Mouse (Mus musculus): ENCODE data around the gene Sun1. TPM values are rescaled to one million over a fixed set of nuclear protein-coding genes. Genes with fewer than 3 reads are reported as not detected.

The Sun1 gene
- polyA plus RNA-seq, 1 experiment = 74.1 TPM

DNA sequence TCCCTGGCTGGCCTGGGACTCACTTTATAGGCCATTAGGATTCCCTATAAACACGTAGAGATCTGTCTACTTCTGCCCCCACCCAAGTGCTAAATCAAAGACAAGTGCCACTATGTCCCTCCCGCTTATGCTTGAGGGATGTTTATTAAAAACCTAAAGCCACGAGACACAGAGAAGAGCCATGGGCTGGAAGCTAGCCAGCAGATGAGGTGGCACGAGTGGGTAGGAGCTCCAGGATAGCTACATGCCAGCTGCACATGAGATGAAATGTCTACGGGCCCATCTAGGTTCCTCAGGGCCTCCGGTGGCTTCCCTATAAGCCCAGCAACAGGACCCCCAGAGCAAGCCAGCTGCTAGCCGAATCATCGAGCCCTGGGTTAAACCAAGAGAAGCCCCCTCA lies 76.8 kb downstream of the Sun1 start:
- H3K27me3 ChIP-seq (ENCODE audit: control insufficient read depth, insufficient read depth, low read length, poor library complexity, severe bottlenecking) = no peaks in the 10 kb centered on the region
- no peaks in the 10 kb centered on the region for H3K9me3 ChIP-seq (replicated peaks; ENCODE audit: control insufficient read depth, insufficient read depth, low read length, poor library complexity, severe bottlenecking)
- H3K27ac ChIP-seq (ENCODE audit: insufficient read depth, low read length) = no peak overlapping the region
- H3K9ac ChIP-seq (ENCODE audit: low read depth, poor library complexity, severe bottlenecking) = no peak overlapping the region
- no peak overlapping the region for H3K4me3 ChIP-seq (ENCODE audit: low read depth, low read length)
- peaks cover 3% of the 10 kb centered on the region for H3K4me1 ChIP-seq (ENCODE audit: control insufficient read depth, insufficient read depth, low read length)
- TF ChIP-seq POLR2A (IDR thresholded peaks at IDR 0.05; ENCODE audit: insufficient read depth, low read length) = no peak
- no peak for TF ChIP-seq EP300 (IDR thresholded peaks at IDR 0.05; ENCODE audit: insufficient read depth, low read depth, low read length)
- TF ChIP-seq CTCF (IDR thresholded peaks at IDR 0.05; ENCODE audit: low read depth, low read length) = no peak
- no peaks in the 10 kb centered on the region for H3K36me3 ChIP-seq (ENCODE audit: control insufficient read depth, insufficient read depth, low read length, poor library complexity, severe bottlenecking)

DNA sequence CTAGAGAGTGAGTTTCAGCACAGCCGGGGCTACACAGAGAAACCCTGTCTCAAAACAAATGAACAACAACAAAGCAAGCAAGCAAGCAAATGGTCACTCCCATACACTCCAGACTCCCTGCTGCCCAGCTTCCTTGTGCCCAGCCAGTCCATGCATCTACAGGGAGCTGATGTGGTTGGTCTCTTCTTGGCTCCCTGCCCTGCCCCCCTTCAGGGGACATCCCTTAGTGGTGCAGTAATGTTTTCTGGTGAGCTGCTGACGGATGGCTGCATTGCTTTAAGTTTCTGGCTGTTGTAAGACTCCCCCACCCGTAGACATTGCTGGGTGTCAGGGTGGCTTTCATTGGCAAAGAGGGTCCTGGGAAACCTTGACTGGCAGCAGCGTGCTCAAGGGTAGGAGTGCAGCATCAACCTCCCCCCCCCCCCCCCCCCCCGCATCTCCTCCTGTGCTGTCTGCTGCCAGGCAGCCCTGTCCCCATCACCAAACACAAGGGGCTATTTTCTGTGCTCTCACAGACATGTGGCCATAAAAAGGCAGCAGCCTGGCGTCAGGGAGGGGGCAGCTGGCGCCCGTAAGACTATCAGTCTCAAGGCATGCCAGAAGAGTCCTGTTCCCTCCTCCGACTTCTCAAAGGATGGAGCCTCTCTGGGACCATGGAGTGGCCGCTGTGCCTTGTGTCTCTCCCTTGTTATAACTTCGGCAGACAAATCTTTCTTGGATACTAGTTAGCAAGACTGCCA lies 81.1 kb downstream of the Sun1 start:
- H3K9me3 ChIP-seq (replicated peaks; ENCODE audit: control insufficient read depth, insufficient read depth, low read length, poor library complexity, severe bottlenecking) = no peaks in the 10 kb centered on the region
- TF ChIP-seq EP300 (IDR thresholded peaks at IDR 0.05; ENCODE audit: insufficient read depth, low read depth, low read length) (no peak), POLR2A (IDR thresholded peaks at IDR 0.05; ENCODE audit: insufficient read depth, low read length) (no peak), CTCF (IDR thresholded peaks at IDR 0.05; ENCODE audit: low read depth, low read length) (no peak)
- H3K36me3 ChIP-seq (ENCODE audit: control insufficient read depth, insufficient read depth, low read length, poor library complexity, severe bottlenecking) = no peaks in the 10 kb centered on the region
- H3K4me3 ChIP-seq (ENCODE audit: low read depth, low read length) = no peak overlapping the region
- H3K27ac ChIP-seq (ENCODE audit: insufficient read depth, low read length) = no peak overlapping the region
- H3K4me1 ChIP-seq (ENCODE audit: control insufficient read depth, insufficient read depth, low read length) = peaks cover 5% of the 10 kb centered on the region
- H3K27me3 ChIP-seq (ENCODE audit: control insufficient read depth, insufficient read depth, low read length, poor library complexity, severe bottlenecking) = no peaks in the 10 kb centered on the region
- no peak overlapping the region for H3K9ac ChIP-seq (ENCODE audit: low read depth, poor library complexity, severe bottlenecking)

DNA sequence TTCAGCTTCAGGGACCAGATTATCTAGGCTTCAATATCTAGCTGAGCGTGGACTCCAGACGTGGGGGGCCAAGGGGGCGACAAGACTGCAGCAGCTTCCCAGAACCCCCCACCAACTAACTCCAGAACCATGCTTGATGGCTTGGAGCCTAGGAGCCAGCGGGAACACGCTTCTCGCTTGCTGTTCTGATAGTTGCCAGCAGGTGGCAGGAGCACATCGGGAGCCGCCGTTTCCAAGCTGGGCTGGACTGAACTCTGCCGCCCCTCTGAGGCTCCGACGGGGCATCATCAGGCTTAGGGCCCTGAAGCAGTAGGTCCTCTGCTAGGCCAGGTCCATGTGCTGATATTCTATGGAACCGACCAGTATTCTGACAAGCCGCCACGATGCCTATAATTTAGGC lies 81.8 kb downstream of the Sun1 start:
- H3K9me3 ChIP-seq (replicated peaks; ENCODE audit: control insufficient read depth, insufficient read depth, low read length, poor library complexity, severe bottlenecking) = no peaks in the 10 kb centered on the region
- peak; percentile 99 for TF ChIP-seq CTCF (IDR thresholded peaks at IDR 0.05; ENCODE audit: low read depth, low read length)
- no peak for TF ChIP-seq POLR2A (IDR thresholded peaks at IDR 0.05; ENCODE audit: insufficient read depth, low read length)
- H3K9ac ChIP-seq (ENCODE audit: low read depth, poor library complexity, severe bottlenecking) = no peak overlapping the region
- H3K4me1 ChIP-seq (ENCODE audit: control insufficient read depth, insufficient read depth, low read length) = peaks cover 5% of the 10 kb centered on the region
- H3K4me3 ChIP-seq (ENCODE audit: low read depth, low read length) = no peak overlapping the region
- H3K27me3 ChIP-seq (ENCODE audit: control insufficient read depth, insufficient read depth, low read length, poor library complexity, severe bottlenecking) = no peaks in the 10 kb centered on the region
- H3K27ac ChIP-seq (ENCODE audit: insufficient read depth, low read length) = no peak overlapping the region
- no peaks in the 10 kb centered on the region for H3K36me3 ChIP-seq (ENCODE audit: control insufficient read depth, insufficient read depth, low read length, poor library complexity, severe bottlenecking)

DNA sequence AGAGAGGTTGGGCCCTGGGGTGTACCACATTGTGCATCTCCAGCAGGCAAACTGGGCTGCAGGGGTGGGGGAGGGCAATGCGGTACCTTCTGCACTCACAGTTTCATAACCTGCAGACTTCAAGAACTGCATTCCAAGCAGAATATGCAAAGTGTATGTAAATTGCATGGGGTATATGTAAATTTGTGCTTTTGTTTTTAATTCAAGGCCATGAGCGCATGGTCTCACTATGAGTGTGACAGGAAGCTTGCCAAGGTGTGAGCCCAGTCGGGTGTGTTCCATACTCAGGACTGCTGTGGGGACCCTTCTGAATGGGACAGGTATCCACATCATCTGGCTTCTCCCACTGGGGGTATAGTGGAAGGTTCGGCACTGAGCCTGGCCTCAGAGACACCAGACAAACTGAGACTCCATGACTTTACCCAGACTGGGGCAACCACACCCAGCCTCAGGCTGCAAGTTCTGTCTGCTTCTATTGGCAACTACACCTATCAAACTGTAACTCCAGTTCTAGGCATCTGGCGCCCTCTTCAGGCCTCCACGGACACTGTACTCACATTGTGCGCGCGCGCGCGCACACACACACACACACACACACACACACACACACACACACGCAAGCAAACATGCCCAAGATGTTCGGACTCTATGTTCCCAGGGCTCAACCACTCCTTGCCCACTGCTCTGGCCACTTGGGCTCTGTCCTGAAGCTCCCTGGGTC lies 83.2 kb downstream of the Sun1 start:
- Histone ChIP-seq H3K27ac (ENCODE audit: insufficient read depth, low read length) (no peak overlapping the region), H3K4me3 (ENCODE audit: low read depth, low read length) (no peak overlapping the region), H3K4me1 (ENCODE audit: control insufficient read depth, insufficient read depth, low read length) (peaks cover 5% of the 10 kb centered on the region), H3K9ac (ENCODE audit: low read depth, poor library complexity, severe bottlenecking) (no peak overlapping the region), H3K9me3 (replicated peaks; ENCODE audit: control insufficient read depth, insufficient read depth, low read length, poor library complexity, severe bottlenecking) (no peaks in the 10 kb centered on the region), H3K36me3 (ENCODE audit: control insufficient read depth, insufficient read depth, low read length, poor library complexity, severe bottlenecking) (no peaks in the 10 kb centered on the region), H3K27me3 (ENCODE audit: control insufficient read depth, insufficient read depth, low read length, poor library complexity, severe bottlenecking) (no peaks in the 10 kb centered on the region)
- TF ChIP-seq POLR2A (IDR thresholded peaks at IDR 0.05; ENCODE audit: insufficient read depth, low read length) (no peak), EP300 (IDR thresholded peaks at IDR 0.05; ENCODE audit: insufficient read depth, low read depth, low read length) (no peak), CTCF (IDR thresholded peaks at IDR 0.05; ENCODE audit: low read depth, low read length) (peak; percentile 9)

DNA sequence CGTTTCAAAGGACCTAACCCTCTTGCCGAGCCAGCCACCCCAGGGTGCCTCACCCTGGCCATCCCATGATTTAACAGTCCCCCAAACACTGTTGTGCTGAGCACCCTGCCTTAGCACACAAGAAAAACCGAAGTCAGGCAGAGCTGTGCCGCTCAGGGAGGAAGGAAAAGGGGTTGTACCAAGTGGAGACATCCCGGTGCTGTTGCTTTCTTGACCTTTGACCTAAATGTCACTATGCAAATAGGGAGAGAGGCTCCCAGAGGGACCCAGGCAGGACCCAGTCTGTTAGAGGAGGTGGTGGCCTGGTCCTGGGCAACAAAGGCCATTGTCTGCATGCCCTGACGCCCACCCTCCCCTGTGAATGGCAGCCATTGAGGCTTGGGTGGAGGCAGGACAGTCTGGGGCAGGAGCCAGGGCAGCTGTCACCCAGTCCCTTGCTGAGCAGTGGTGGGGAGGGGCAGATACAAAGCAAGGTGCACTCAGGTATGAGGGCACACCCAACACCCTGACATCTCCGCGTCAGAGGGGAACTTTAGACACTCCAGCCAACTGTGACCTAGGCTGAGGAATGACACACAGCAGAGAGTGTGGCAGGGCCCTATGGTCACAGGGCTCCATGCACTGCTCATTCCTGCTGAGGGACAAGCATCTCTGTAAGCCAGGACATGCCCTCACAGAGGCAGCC lies 85.1 kb downstream of the Sun1 start:
- no peak overlapping the region for H3K27ac ChIP-seq (ENCODE audit: insufficient read depth, low read length)
- no peak overlapping the region for H3K4me3 ChIP-seq (ENCODE audit: low read depth, low read length)
- no peaks in the 10 kb centered on the region for H3K27me3 ChIP-seq (ENCODE audit: control insufficient read depth, insufficient read depth, low read length, poor library complexity, severe bottlenecking)
- no peak overlapping the region for H3K9ac ChIP-seq (ENCODE audit: low read depth, poor library complexity, severe bottlenecking)
- no peaks in the 10 kb centered on the region for H3K9me3 ChIP-seq (replicated peaks; ENCODE audit: control insufficient read depth, insufficient read depth, low read length, poor library complexity, severe bottlenecking)
- H3K4me1 ChIP-seq (ENCODE audit: control insufficient read depth, insufficient read depth, low read length) = peaks cover 5% of the 10 kb centered on the region
- TF ChIP-seq POLR2A (IDR thresholded peaks at IDR 0.05; ENCODE audit: insufficient read depth, low read length) (no peak), CTCF (IDR thresholded peaks at IDR 0.05; ENCODE audit: low read depth, low read length) (no peak), EP300 (IDR thresholded peaks at IDR 0.05; ENCODE audit: insufficient read depth, low read depth, low read length) (no peak)
- H3K36me3 ChIP-seq (ENCODE audit: control insufficient read depth, insufficient read depth, low read length, poor library complexity, severe bottlenecking) = no peaks in the 10 kb centered on the region

All from ES-Bruce4 (cell line).